Mouse (Mus musculus): Measurements from ENCODE around the gene Hils1. TPM values are rescaled to one million over a fixed set of nuclear protein-coding genes. Genes with fewer than 3 reads are reported as not detected.
"Not testable (repeated sequence)": the region's sequence is repeated elsewhere in the genome, so short reads cannot be mapped to it uniquely, and the experiment has no call there.

The Hils1 gene
- total RNA-seq, 2 experiments from 2014 or later: not detected

GRCm38 (mm10) chr11:94955103-94955502, 12.3 kb upstream of the Hils1 start:
- DNase-seq: no peak

GRCm38 (mm10) chr11:94957693-94958064, 9.7 kb upstream of the Hils1 start:
- no peak for DNase-seq

- DNase-seq: peak; percentile 76 to 83
These were observed 9.1 kb upstream of the Hils1 start for GRCm38 (mm10) chr11:94958065-94958858.

- DNase-seq: no peak
These were observed 4.8 kb upstream of the Hils1 start for GRCm38 (mm10) chr11:94962534-94963101.

GRCm38 (mm10) chr11:94968187-94968586, 794 bp downstream of the Hils1 start:
- peak in 1 of 2 experiments; percentile 38 for DNase-seq

DNA sequence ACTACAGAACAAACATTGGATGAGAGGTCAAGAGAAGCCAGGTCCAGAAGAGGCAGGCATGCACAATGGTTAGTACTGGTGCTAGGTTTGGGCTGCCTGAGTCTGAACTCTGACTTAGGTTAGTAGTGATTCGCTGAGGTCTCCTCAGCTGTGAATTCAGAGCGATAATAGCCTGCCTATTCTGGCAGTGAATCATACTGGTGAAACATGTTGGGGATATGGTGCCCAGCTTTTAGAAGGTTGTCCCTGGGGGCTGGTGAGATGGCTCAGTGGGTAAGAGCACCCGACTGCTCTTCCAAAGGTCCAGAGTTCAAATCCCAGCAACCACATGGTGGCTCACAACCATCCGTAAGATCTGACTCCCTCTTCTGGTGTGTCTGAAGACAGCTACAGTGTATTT, 2.3 kb downstream of the Hils1 start:
- not testable (repeated sequence) for DNase-seq

DNA sequence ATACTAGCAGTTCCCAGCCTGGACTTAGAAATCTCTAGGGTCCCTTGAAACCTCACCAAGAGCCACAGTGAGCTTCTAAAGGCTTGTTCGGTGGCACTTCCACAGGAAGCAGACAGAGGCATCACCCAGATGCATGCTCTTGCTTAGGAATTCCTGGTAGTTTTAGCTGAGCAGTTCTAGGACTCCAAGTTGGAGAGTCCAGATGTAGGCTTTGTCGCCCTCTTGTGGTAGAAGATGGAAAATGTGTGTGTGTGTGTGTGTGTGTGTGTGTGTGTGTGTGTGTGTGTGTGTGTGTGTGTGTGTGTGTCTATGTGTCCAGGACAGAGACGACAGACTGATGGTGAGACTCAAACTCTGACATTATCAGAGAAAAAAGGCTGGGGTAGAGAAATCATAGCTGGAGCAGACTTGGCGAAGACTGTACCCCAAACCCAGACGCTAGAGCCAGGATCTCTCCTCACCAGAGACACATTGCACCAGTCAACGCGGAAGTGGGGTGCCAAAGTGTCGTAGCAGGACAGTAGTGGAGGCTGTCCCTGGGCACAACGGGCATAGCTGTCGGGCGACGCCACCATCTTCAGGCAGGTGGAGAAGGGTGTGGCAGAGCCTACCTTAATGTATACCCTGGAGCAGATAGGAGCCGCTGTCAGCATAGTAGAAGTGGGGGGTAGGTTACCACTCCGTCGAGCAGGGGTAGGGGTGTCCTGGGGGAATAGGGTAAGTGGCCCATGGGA, 3.0 kb downstream of the Hils1 start:
- DNase-seq: peak; percentile 64 to 73

DNA sequence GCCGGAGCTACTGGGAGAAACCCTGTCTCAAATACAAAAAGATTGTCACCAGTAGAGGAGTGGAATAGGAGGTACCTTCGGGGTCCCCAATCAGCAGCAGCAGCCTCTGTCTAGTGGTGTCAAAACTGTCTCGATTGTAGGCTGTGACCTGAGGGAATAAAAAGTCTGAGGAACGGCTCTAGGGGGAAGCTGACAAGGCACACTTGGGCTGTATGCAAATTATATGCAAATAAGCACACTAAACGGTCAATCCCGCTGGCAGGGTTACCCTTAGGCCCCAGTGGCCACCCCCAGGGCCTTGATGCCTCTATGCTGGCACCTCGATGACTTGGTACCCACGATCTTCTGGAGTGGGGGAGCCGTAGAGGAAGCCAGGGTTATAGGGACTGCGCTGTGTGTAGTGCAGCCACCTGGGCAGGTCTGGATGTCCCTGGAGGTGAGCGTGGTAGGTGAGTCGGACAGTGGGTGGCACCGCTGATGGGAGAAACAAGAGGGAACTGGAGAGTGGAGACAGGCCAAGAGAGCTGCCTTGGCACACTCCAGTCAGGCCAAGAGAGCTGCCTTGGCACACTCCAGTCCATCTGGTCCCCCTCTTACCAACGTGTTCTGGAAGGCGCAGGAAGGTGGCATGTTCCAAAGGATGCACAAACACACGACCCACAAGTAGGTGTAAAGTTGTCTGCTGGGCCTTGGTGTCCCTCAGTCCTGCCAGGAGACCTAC, 4.7 kb downstream of the Hils1 start:
- DNase-seq: no peak

- no peak for DNase-seq
These were observed 5.5 kb downstream of the Hils1 start for GRCm38 (mm10) chr11:94972887-94973286.

DNA sequence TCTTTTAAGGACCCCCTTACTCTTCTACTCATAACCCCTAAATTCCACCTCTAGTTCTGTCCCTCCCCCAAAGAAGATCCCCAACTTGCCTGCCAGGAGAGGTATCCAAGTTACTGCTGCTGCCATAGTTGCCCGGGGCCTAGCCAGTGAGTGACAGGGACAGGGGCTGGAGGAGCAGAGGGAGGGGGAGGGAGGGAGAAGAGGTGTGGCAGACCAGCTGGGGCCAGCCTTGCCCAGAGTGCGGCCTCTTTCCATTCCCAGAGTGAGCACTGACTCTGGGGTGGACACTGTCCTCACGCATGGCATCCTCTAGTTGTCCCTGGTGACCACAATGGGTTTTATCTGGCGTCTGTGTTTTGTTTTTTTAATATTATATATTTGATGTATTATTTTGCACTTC, 5.9 kb downstream of the Hils1 start:
- DNase-seq: no peak

DNA sequence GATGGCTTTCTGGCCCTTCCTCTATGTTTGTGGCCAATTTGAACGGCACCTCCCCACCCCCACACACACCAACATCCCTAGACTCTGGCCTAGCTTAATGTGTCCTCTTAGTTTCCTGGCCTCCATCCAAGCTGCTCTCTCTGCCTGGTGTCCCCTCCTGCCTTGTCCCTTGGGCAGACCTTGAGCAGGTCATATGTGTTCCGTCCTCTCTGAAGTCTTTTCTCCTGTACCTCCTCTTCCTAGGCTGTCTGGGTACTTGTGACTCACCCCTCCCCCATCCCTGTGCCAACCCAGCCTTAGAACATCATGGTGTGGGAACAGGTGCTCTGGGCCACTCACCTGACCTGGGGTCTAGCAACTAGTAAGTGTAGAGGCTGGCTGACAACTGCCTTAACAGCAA, 7.6 kb downstream of the Hils1 start:
- no peak for DNase-seq

GRCm38 (mm10) chr11:94976199-94976598, 8.8 kb downstream of the Hils1 start, which contains the start of gene Sgca:
TSS of gene Sgca (minus strand) at chr11:94976327.
- DNase-seq: no peak

- DNase-seq: no peak
These were observed 11.0 kb downstream of the Hils1 start for GRCm38 (mm10) chr11:94978178-94978915.

GRCm38 (mm10) chr11:94978947-94979346, 11.6 kb downstream of the Hils1 start:
- DNase-seq: peak; percentile 97 to 99

DNA sequence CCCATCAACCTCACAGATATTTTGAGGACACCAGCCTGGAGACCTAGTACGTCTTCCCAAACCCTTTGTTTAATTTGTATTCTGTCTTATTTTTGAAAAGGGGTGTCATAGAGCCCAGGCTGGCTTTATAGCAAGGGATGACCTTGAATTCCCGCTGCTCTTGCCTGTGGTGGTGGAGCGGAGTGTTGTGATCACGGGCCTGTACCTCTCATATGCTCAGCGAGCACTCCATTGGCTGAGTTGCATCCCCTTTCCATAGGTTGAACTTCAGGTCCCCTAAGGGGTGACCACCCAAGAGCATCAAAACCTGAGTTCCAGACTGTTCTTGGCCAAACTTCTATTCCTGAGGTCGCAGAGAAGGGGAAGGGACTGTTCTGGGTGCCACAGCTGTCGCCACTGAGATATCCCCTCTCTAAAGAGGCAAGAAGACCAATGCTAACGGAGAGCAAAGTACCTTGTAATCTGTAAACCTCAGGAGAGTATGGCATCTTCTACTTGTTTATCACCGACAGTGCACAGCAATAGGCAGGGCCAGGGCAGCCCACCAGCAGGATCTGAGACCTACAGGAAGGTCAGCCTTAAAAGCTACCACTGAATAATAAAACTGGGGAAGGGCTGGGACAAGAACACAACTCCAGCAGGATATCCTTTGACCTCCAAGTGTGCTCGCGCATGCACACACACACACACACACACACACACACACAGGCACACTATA, 12.2 kb downstream of the Hils1 start:
- DNase-seq: no peak

DNA sequence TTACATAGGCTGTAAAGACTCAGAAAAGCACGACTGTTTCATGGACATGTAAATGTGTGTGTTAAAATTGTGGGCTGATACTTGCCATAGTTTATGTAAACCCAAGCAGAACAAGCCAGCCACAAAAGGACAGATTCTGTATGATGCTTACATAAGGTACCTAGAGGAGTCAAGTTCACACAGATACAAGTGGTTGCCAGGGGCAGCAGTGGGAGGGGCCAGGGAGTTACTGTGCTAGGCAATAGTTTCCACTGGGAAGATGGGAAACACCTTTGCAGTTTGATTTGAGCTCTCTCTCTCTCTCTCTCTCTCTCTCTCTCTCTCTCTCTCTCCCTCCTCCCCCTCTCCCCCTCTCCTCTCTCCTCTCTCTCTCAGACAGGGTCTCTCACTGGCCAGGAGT, 17.7 kb downstream of the Hils1 start:
- peak in 1 of 2 experiments; percentile 60 for DNase-seq

DNA sequence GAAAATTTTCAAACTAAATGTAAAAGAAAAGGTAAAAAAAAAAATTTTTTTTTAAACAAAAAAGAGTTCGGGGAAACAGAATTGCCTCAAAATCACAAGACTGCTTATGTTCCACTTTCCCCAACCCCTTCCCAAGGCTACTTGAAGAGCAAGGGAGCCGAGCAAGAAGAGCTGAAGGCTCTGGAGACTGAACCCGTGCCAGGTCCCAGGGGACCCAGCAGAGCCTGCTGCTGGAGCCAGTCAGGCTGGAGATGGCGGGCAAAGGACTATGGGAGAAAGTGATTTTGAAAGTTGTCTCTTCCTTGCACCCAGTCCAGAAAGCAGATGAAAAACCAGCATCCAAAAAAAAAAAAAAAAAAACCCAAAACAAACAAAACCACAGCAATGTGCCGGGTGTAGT, 18.4 kb downstream of the Hils1 start:
- no peak for DNase-seq

- no peak for DNase-seq
These were observed 19.0 kb downstream of the Hils1 start for GRCm38 (mm10) chr11:94986435-94986834.

DNA sequence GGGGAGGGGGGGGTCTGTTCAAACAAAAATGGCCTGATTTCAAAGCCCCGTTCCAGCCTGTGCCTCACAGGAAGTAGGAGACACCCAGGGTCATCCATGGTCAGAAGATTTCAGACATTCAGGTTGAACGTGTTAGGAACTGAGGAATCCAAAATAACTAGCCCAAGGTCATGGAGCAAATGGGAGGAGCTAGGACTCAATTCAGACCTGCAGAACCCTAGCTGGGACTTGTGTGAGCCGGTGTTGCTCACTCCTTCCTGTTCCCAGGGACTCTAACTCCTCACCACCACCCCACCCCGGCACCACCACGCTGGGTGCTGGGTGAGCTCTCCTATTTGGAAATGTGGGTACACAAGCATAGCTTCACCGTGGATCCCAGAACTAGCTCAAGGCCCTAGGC, 19.9 kb downstream of the Hils1 start:
- DNase-seq: peak in 1 of 2 experiments; percentile 65

DNA sequence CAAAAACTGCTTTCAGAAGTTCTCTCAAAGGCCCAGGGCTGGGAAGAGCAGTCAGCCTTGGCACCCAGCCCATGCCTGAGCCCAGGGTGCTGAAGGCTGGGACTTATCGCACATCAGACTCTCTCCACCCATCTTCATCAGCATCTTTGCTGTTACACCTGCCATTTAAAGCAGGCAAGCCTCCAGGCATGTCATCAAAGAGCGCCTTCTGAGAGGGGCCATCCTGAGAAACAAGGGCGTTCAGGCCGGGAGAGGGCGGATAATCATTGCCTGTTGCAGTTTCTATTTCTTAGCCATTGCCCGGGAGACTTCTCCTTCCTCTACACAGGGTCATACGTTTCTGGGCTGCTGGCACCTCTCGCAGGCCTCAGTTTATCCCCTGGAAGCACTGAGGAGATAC, 20.5 kb downstream of the Hils1 start:
- peak; percentile 63 to 72 for DNase-seq

Measured in adrenal gland, postnatal 36 days (tissue).